Mouse (Mus musculus) mesoderm, embryonic 11.5 days (tissue): ENCODE measurements at regions not wholly inside any gene's neighbourhood (a gene's known extent, or its start where the extent isn't known, plus 50 kb on each side); places are given as distances from the start of the nearest gene placed in this dataset.
A peak's percentile ranks its signal among the peaks of the same experiment; 100 is the strongest.
"Not testable (repeated sequence)": the region's sequence is repeated elsewhere in the genome, so short reads cannot be mapped to it uniquely, and the experiment has no call there.

Experiments used
- DNase-seq: peaks from one replicate; pipeline ENCODE4 v3.0.0-alpha.2; 2012; ENCODE audit warnings: low read depth, low spot score

DNA sequence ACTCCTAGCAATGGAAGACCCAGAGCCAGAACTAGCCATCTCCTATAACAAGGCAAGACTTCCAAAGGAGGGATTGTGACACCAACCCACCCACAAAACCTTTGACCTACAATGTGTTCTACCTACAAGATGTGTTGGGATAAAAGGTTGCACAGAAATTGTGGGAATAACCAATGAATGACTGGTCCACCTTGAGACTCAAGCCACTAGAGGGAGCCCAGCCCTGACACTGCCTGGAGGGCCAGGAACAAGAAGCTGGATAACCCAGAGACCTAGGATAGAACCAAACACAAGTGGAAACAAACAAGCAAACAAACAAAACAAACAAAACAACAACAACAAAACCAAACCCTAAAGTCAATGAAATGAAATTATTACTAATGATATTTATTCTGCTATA is 288.8 kb downstream of the Dchs2 start:
- DNase-seq, result peak; percentile 7

DNA sequence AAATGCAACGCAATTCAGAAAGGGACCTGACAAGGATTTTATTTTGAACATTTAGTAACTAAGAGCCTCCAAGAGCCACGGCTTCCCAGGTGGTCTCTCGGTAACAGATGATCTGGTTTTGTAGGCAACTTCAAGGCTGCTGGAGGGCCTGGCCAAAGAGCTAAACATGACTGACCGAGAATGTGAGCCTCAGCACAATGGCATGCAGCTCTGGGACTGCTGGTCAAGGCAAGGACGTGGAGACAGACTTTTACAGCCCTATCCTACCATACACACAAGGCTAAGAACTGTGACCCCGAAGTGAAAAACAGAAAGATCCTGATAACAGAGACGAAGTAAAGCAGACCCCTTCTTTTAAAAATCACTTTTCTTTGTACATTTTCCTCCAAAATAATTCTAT is 296.5 kb downstream of the Dchs2 start:
- no peak for DNase-seq

DNA sequence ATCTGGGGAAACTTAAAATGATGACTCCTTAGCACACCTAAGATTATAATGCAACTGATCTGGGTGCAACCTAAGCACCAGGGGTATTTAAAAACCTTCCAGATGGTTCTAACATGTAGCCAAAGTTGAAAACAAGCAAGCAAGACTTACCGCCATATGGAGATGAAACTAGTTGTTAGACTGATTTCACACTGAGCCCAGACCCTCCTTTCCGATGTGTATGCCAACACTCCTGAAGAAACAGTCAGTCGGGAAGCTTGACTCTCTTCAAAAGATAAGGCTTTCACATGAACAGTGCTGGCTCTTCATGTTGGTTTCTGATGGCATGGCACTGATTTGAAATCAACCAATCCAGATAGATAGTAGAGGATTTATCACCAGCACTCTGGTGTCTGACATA is 301.6 kb downstream of the Dchs2 start:
- DNase-seq, result no peak

DNA sequence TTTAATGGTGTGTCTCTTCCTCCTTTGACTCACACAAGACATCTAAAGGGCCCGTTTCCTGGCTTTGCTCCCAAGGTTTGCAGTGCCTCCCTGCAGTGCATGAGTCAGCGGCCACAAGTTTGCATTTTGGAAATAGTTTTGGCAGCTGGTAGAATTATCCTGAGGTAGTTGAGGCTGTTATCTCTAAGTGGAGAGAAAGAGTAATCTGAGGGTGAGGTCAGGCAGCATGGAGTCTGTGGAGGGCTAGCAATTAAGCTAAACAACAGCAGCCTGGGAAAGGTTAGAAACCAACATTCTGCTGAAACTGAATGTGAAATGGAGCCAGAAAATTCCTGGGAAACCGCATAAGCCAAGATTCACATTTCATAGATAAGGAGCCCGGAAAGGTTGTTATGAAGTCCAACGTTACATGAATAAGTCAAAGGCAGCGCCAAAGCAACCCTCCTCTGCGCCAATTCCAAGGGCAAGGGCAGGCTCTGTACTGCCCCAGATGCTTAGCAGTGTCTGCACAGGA is 318.5 kb downstream of the Dchs2 start:
- no peak for DNase-seq

DNA sequence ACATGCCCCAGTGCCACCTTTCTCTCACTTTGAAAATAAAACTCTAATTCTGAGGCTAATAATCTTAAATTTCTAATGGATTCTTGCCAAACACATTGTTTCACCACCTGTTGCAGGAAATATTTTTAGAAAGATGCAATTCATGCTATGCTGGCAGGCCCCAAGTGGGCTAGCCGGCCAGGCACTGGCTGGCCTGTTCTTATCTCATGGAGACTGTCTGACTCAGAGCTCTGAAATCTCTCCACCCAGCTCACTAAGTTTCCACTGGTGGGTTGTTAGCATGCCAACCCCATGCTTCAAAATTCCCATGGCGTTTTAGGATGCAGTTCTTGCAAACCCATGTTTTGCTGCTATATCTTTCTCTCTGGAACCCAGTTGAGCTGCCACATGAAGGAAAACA is 315.5 kb upstream of the Sfrp2 start:
- no peak for DNase-seq

DNA sequence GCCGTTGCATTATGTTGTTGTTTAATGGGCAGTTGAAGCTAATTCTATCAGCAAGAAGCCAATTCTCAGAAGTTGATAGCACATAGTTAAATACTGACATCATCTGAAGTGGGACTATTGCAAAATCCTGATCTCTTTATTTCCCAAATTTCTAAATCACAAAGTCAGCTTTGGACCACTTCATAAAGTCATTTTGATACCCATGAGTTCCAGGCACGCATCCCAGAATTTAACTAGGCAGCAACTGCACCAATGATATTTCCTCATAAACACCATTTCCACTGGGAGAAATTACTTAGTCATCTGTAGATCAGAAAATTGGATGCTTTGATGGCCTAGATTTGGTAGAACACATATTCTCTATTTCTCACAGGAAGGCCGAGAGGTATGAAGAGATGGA is 314.8 kb upstream of the Sfrp2 start:
- no peak for DNase-seq

DNA sequence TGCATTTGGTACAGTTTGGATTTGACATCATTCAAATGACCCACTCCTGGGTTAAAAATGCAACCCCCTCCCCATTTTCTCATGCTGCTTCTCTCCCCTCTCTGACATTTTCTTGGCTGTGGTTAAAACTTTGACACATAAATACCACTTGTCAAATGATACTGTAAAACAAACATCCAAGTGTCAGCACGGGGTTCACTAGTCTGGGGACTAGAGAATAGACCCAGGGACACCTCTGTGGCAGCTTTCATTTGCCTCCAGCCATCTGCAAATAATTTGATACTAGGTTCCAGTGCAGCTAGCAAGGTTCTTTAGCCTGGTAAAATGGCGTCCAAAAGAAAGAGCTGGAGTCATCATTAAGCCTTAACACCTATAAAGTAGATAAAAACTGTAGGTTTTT is 312.7 kb upstream of the Sfrp2 start:
- DNase-seq, result no peak

DNA sequence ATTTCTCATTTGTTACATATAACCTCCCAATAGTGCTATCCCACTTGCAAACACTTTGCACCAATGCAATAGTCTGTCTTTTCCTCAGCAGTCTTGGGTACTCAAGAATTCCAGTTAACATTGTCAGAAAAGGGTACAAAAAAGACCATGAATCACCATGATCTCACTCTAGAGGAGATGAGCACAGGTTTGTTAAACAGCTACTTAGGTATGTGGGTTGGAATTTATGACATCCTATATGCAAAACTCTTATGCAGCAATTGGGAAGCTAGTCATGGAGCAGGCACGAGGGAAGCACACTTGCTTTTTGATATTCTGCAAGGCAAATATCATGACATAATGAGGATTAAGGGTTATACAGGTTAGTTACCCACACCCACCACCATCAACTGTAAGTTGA is 307.7 kb upstream of the Sfrp2 start:
- no peak for DNase-seq

DNA sequence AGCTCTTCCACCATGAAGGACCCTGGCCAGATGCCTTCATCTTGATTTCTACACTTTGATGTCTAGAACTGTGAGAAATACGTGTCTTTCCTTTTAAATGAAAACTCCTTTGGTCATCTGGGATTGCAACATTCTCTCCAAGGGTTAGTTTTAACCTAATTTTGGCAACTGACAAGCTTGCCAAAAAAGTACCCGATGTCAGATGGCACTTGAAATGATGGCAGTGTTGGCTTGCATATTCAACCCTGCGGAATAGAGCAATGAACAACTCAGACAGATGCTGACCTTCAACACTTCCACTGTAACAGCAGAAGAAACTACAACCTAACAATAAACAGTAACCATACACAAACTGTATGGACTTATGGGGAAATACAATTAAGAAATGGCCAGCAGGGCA is 286.9 kb upstream of the Sfrp2 start:
- DNase-seq, result no peak

DNA sequence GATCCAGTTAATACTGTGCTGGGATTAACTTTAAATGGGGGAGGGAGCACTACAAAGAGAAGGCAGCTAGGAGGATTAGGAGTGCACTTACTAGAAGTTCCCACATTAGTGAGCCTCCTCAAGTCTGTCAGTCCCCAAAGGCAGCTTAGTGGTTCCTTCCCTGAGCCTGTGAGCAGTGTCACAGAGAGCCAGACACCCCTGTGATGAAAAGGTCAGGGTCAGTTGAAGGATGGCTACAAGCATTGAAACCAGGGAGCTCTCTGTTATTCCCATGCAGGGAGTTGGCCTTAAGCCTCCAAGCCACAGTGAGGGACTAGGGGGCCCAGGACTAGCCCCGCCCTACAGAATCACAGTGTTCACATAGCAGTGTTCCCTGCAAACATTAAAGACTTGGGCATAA is 285.9 kb upstream of the Sfrp2 start:
- no peak for DNase-seq

DNA sequence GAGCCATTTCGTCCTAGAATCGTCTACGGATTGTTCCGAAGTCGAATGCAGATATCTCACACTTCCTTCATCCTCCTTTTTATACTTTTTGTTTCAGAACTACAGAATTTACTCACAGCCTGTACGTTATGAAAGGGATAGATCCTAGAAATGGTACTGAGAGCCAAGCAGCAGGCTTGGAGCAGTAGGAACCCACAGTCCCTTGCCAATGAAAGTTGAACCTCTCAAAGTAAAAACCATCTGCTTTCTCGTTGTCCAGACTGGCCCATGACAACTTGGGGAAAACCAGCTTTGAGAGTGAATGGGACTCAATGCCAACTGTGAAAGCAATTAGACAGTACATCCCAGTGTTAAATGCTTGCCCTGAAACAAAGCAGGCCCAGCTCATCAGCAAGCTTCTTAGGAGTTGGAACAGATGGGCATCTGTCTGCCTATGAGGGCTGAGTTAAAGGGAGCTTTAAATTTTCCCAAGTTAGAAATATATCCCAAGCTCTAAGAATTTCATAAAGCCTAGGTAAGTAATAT is 279.9 kb upstream of the Sfrp2 start:
- no peak for DNase-seq

DNA sequence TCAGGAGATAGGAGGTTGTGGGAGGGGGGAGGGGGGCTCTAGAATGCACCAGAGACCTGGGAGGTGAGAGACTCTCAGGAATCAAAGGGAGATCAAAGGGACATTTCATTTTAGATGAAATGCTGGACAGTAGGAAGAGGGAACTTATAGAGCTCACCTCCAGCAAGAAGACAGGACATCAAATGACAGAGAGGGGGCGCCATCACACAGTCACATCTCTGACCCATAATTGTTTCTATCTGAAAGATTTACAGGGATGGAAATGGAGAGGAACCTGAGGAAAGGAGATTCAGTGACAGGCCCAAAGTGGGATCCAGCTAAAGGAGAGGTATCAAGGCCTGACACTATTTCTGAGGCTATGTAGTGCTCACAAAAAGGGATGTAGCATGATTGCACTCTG is 270.5 kb upstream of the Sfrp2 start:
- DNase-seq, result no peak

DNA sequence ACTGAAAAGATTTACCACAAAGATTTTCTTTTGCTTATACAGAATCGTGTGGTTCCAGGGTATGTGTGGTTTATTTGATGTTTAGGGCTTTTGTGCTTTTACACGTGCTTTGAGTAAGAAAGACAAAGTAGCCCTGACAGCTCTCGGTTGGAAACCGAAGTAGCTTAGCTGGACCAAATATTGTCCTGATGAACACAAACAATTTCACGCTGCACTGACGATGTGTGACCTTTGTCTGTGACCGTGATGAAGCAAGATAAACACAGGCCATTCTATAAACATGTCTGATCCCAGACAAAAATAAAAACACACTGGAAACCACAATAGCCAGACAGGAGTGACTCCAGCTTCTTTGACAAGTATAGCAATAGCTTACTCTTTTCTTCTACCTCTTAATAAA is 262.2 kb upstream of the Sfrp2 start:
- peak; percentile 14 for DNase-seq

DNA sequence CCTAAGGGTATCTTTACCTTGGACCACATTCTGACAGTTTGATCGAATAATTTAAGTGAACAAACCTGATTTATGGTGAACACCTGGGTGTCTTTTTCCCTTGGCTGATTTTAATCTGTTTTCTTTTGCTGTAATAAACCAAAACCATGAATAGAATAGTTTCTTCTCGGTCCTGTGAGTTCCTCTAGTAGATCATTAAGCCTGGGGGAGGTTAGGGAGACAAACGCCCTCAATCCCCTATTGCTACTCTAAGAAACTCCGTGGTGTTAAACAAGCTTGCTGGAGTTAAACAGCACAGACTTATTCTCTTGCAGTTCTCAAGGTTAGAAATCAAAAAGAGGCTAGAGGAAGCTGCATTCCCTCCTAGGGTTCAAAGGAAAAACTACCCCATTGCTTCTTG is 249.5 kb upstream of the Sfrp2 start:
- DNase-seq, result no peak

DNA sequence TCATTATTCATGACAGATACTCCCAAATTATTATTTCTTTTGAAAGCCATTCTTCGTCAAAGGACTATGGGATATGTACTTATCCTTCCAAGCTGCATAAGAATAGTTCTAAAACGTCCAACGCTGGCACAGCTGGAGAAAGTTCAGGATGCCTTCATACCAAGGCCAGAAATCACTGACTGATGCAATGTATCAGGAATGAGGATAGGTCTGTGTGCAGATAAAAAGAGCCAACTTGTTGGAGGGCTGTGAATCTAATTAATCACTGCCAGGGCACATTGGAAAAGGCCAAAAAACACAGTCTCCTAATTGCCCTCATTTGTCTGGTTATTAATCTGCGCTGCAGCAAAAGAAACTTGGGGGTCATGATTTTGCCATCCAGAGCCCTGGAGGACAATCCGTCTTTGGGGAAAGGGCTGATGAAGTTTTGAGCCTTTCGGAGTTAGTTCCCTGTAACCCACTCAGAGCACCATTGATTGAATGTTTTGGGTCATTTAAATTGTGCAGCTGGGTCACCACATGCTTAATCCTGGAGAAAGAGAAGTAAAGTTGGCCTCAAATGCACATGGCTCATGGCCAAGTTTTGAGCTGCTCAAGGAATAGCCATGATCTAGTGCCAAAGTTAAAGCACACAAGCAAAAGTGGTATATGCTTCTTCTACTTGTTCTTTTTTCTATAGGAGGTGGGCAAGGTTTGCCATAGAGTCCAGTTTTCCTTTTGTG is 248.0 kb upstream of the Sfrp2 start:
- DNase-seq, result peak; percentile 29

DNA sequence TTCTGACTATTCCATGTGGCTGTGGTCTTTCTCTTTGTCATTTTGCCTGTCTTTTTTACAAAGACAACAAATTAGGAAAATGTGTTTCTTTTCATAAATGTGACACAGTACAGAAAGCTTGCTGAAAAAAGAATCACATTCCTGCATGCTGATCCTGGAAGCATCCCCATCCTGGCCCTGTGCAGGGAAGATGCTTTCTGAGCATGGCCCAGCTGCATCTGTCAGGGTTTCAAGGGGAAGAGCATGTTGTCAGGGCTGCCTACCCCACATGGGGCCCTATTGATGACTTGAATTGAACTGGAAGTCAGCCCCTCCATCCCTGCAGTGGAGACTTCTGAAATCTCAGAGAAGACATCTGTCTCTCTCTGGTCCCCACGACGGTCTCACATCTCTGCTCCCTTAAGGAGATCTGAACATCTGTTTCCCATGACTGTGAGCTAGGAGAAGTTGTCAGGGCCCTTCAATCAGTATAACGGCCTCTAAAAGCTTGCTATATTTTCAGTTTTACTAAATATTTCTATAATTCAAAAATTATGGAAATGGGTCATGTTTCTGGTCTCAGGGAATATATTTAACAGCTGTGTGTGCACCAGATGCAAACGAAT is 235.8 kb upstream of the Sfrp2 start:
- no peak for DNase-seq

DNA sequence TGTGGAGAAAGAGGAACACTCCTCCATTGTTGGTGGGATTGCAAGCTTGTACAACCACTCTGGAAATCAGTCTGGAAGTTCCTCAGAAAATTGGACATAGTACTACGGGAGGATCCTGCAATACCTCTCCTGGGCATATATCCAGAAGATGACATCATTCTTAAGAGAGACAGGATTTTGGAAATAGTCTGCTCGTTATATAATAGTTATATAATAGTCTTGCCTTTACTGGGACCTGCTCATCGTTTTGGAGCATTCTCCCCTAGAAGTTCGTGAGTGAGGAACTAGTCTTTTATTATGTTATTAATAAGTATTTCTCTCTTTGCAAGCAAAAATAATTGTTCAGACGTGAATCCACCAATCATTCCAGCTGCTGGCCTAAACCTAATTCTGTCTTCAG is 229.5 kb upstream of the Sfrp2 start:
- not testable (repeated sequence) for DNase-seq

DNA sequence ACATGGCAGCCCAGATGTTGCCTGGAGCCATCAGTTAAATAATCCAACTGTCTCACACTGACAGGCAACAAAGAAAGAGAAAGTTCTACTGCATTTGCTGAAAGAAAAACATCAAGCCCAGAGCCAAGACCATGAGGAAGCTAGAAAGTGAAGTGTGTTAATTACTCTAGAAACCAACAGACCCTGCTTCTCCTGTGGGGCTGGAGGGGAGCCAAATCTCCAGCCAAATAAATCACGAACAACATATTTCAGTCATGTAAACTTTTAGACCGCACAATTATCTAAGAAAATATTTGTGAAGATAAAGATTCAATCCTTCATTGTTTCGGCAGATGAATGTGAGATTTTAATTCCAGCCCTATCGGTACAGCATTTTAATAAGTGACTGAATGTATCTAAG is 228.9 kb upstream of the Sfrp2 start:
- peak; percentile 8 for DNase-seq

DNA sequence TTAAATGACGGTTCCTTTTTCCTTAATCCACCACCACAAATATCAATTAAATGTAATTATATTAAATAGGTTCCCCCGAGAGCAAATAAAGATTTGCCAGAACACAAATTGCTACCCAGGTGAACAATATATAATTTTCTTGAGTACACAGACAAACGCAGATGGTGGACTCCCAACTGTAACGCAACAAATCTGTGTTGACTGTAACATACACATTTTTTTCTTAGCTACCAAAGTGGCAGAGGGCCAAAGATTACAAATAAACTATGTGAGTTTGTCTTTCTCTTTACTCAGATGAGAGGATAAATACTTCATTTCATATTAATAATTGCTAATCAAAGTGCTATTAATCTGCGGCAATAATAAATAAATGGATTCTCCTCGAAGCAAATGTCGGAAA is 228.4 kb upstream of the Sfrp2 start:
- no peak for DNase-seq

DNA sequence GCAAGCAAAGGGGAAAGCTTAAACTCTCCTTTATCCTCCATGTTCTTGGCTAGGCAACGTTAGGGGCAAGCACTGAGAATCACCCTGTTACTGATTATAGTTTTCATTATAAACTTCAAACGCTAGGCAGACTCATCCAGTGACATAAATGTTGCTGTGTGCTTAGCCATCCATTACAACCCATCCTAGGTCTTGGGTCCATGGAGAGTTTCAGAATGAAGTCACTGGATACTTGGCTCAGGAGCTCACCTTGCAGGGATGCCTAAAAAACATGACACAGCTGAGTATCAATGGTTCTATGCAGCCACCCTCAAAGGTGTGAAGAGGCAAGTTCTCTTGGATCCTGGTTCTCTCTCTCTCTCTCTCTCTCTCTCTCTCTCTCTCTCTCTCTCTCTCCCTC is 227.2 kb upstream of the Sfrp2 start:
- no peak for DNase-seq

DNA sequence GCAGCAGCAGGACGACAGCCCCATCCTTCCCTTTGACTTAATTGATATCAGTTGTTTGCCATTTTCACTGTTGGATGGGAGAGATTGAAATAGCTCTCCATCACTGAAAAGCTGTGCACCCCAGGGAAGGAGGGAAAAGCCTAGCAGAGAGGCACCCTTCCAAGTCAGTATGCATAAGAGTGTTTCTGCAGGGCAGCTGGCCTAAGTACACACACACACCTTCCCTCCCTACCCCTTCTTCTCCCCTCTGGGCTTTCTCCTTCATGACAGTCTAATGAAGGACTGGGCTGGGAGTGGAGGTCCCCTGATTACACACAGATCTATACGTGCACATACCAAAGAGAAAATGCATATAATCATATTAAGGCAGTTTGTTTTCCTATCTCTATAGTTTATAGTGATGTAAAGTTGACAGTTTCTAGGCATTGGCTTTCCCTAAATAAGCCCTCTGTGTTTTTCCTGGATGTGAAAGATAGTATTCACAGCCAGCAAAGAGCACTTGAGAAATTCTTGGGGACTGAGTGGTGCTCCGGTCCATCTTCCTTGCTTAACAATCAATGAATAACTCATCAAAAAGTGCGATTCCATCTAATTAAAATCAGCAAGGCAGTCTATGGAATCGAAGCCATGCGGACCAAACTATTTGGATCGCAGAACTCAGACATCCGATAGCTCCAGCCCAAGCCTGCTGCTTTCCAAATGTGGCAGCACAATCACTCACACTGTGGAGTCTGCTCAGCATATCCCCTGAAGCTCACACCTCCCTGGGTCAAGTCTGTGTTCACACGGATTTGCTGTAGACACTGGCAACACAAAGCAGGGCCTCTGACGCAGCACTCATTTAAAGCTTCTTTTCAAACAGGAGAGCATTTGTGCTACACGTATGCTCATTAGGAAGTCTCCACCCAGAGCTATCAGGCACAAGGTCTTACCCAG is 224.9 kb upstream of the Sfrp2 start:
- DNase-seq, result no peak

DNA sequence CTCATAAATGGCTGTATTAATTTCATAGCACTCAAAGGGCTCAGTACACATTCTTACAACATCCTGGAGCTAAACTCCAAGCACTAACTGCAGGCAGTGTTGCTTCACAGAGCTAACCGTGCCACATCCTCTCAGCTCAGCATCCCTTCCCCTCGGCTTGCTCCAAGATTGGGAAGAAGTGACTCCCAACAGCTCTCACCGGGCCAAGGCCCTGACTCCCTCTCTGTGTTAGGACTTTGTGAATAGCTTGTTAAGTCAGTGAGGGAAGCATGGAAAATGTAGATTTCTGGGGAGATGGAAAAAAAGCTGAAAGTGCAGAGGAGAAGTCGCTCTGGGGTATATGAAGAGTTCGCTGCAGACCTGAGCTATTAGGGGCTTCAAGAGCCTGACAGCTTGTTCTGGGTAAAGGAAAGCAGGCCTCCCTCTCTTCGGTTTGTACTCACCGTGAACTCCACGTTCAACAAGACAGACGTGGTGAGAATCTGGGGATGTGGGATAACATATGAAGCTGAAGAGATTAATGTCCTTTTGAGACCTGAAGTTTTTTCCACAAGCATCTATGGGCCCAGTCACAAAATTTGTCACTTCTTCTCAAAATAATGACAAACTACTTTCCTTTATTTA is 213.5 kb upstream of the Sfrp2 start:
- no peak for DNase-seq
